Mouse (Mus musculus) spleen, embryonic (tissue): ENCODE measurements at regions not wholly inside any gene's neighbourhood (a gene's known extent, or its start where the extent isn't known, plus 50 kb on each side); places are given as distances from the start of the nearest gene placed in this dataset.

Source experiments
- CTCF ChIA-PET: fragments of 350-600 bp; sonication (Branson Sonifier 250); formaldehyde crosslinking; loops from one replicate; lab custom pipeline; 2022; lab: Charles Lee

DNA sequence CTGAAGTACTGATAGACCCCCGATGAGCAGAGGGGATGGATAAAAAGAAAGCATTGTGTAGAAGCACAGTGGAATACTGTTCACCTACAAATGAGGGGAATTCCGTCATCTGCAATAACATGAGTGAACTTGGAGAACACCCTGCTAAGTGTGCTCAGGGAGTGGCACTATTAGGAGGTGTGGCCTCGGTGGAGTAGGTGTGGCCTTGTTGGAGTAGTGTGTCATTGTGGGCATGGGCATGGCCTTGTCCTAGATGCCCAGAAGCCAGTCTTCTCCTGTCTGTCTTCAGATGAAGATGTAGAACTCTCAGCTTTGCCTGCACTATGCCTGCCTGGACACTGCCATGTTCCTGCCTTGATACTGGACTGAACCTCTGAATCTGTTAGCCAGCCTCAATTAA, 86.2 kb upstream of the Kl start:
- CTCF ChIA-PET: no interaction called here

DNA sequence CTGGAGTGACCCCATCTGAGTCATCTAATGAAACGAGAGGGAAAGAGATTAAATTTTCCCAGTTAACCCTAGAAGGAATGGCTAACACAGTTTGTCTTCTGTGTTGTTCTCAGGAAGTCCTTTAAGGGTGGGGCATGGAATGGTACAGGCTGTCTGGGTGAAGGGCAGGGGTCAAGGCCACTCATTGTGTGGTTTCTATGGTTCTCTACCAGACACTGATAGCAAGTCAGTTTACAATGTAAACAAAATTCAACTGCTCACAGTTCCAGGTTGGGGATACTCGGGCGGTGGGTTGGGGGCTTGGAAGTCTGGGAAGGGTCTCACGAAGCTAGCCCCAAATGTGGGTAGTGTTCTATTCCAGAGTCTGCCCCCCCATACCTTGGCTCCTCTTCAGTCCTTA, 82.5 kb upstream of the Kl start:
- CTCF ChIA-PET: no interaction called here

DNA sequence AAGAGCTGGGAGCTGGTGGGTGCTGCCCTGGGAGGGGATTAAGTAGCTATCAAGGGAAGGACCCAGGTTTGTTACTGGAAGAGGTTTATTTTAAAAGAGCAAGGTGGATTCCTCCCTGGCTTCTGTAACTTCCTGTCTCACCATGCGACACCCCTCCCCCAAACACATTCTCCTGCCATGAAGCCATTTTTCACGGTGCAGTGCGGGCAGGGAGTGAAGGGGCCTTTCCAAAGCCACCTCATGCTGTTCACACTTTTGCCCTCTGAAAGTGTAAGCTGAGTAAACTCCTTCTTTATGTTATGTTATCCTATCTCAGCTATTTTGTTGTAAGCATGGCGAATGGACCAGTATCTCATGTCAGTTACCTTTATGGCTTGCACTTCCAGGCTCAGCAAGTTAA, 73.6 kb upstream of the Kl start:
- CTCF ChIA-PET: no interaction called here

DNA sequence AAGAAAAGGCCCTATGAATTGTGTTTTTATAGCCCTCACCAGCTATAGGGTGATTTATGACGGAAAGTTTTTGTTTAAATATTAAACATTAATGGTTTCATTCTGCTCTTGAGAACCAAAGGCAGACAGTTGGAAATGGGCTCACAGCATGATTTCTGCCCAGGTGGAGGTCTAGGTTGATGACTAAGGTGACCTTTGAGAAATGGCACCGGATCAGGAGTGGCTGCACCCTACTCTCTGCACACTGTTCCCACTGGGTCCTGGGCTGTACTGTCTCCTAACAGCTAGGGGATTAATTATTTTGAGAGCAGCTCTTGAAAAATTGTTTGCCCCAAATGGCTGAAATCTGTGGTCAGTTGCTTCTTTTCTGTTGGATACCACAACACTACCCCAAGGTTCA, 68.7 kb upstream of the Kl start:
- CTCF ChIA-PET: no interaction called here

DNA sequence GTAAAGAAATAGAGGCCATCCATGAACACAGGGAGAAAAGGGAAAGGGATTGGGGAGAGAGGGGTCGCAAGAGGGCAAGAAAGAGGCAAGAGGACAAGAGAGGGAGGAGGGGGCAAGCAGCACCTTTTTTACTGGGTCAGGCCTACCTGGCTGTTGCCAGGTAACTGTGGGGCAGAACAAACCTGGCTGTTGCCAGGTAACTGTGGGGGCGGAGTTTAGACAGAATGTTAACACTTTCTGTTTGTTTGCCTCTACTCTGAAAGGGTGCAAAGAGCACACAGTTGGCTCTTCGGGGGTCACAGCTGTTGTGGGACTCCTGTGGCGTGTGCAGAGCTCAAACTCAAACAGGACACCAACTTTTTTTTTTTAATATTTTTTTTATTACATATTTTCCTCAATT, 62.3 kb upstream of the Kl start:
- CTCF ChIA-PET: no interaction called here

DNA sequence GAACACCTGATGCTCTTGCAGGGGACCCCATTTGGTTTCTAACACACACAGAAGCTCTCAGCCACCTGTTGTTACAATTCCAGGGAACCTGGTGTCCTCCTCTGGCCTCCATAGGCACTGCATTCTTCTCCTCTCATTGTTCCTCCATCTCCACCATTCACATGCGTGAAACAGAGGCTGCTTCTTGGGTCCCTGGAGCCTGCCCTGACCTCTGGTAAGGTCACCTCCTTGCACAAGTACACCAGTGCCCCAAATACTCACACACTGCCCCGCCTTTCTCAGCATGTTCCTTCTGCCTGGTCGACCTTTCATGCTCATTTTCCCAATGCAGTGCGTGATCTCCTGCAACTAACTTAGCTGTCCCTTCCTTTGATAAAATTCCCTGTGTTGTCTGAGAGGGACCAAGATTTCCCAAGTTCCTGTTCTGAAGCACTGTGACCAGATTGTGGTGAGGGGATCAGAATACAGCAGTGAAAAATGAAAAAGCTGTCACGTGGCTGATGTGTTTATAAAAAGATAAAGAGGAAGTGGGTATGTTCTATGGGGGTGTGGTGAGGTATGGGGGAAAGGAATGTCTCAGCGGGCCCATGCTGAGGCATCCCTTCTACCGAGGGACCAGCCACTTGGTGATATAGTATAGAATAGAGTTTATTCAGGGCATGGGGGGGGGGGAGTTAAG, 61.0 kb upstream of the Kl start:
- CTCF ChIA-PET: no interaction called here

DNA sequence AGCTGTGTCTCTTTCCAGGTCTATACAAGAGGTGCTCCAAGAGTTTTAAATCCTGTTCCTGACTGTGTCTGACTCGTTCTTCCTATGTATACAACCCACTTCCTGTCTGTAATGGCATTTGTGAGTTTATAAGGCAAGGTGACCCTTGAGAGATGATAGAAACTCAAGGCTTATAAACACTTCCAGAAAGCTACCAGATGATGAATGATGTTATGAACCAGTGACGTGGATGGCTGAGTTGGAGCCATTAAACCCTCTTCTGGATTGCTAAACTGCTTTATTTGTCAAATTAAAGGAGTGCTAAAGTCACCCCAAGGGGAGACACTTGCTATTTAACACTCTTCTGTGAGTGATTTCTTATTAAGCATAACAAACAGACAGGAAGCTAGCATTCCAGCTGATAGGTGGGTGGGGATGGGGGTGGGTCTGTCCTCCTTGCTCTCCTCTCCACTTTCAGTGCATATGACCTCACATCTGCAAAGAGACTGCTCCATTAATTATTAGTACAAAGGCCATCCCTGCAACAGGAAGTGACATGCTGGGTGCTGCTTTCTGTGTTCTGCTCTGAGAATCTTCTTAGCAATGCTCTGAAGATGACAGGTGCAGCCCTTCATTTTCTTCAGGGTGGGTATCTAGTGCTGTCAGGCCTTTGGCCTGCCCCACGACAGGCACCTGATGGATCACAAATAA, 58.2 kb upstream of the Kl start:
- CTCF ChIA-PET: no interaction called here

DNA sequence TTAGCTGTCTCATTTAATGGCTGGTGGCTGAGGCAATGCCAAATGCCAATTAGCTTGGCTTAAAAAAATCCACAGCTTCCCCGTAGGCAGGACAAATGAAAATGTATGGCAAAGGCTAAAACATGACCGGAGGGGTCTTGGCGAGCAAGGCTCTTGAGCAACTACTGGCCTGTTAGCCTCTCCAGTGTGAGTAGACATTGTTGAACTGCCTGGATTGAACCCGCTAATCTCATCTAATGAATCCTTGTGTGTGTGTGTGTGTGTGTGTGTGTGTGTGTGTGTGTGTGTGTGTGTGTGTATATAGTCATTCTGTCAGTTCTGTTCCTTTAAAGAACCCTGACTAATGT, 57.7 kb upstream of the Kl start:
- CTCF ChIA-PET: no interaction called here

DNA sequence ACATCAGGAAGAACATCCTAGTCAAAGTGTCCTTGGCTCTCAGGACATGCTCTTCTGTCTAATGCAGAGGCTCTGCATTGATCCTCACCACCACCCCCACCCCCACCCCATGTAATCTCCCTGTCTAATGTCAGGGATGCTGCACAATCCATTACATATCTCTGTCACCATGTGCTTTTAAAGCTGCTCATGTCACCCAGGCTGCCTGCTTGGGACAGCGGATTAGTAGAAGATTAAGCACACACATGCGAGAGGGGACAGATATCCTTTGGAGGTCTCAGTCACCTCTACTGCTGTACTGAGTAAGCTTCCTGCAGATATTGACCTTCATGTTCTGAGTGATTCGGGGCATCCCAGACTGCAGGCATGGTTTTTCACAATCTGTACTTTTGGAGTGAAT, 50.7 kb upstream of the Kl start:
- CTCF ChIA-PET: interaction anchor here (0.6 kb wide), 1 partner anchor 345 kb away, joined by 5 read pairs; no protein-coding TSS in a partner anchor
